Mouse (Mus musculus) testis, adult 2 months (tissue): ENCODE measurements around the gene Ager. TPM values are rescaled to one million over a fixed set of nuclear protein-coding genes. Genes with fewer than 3 reads are reported as not detected.
A peak's percentile ranks its signal among the peaks of the same experiment; 100 is the strongest.

Source experiments
- H3K27ac ChIP-seq: fragments of 200-500 bp; 2 replicates; pipeline ENCODE4 v1.5.1; 2012; ENCODE audit warnings: low read depth, low read length; ENCODE audit not compliant: control insufficient read depth, insufficient read depth
- H3K27me3 ChIP-seq: fragments of 200-500 bp; 2 replicates; pipeline ENCODE4 v1.6.1; 2012; ENCODE audit warnings: mild to moderate bottlenecking, low read length, moderate library complexity; ENCODE audit not compliant: control insufficient read depth, insufficient read depth
- H3K36me3 ChIP-seq: fragments of 200-500 bp; 2 replicates; pipeline ENCODE4 v1.6.1; 2012; ENCODE audit warnings: mild to moderate bottlenecking, low read length; ENCODE audit not compliant: control insufficient read depth, insufficient read depth
- H3K4me1 ChIP-seq: fragments of 200-500 bp; 2 replicates; pipeline ENCODE4 v1.6.1; 2012; ENCODE audit warnings: low read length; ENCODE audit not compliant: control insufficient read depth, insufficient read depth
- H3K4me3 ChIP-seq: fragments of 200-500 bp; 2 replicates; pipeline ENCODE4 v1.5.1; 2012; ENCODE audit warnings: low read depth, mild to moderate bottlenecking, low read length, moderate library complexity, mixed read lengths; ENCODE audit not compliant: control insufficient read depth
- CTCF ChIP-seq: fragments of 200-500 bp; IDR thresholded peaks from 2 replicates; pipeline ENCODE4 v1.5.1; 2012; ENCODE audit warnings: low read depth, mild to moderate bottlenecking, inconsistent platforms, low read length, moderate library complexity; ENCODE audit not compliant: control insufficient read depth, insufficient read depth, insufficient replicate concordance
- POLR2A ChIP-seq: fragments of 200-500 bp; IDR thresholded peaks from 2 replicates; pipeline ENCODE4 v1.6.1; 2012; ENCODE audit warnings: low read depth, mild to moderate bottlenecking, inconsistent platforms, low read length, moderate library complexity; ENCODE audit not compliant: control insufficient read depth
- polyA plus RNA-seq: library from polyadenylated mRNA; depleted of rRNA; stranded (reverse); fragments of >200 nt; gene quantifications from 2 replicates; pipeline ENCODE4 v1.2.3, GENCODE M21; 2012; rRNA removed

Ager gene
- polyA plus RNA-seq, 1 experiment: 0.43 TPM

GRCm38 (mm10) chr17:34645256-34645829 is 47.7 kb downstream of the Ager start:
- peak overlapping the region; percentile 95 for H3K4me3 ChIP-seq
- TF ChIP-seq CTCF (no peak), POLR2A (no peak)
- H3K27me3 ChIP-seq: no peaks in the 10 kb centered on the region
- peak overlapping the region; percentile 63 for H3K27ac ChIP-seq
- H3K36me3 ChIP-seq: no peaks in the 10 kb centered on the region; the same call in 1 of the 2 replicates
- peaks cover 21% of the 10 kb centered on the region for H3K4me1 ChIP-seq

GRCm38 (mm10) chr17:34645831-34646511 is 48.3 kb downstream of the Ager start:
- peaks cover 3% of the 10 kb centered on the region for H3K36me3 ChIP-seq
- H3K4me3 ChIP-seq: peak overlapping the region; percentile 95
- TF ChIP-seq CTCF (no peak), POLR2A (no peak)
- H3K4me1 ChIP-seq: peaks cover 21% of the 10 kb centered on the region
- no peaks in the 10 kb centered on the region for H3K27me3 ChIP-seq
- no peak overlapping the region for H3K27ac ChIP-seq

DNA sequence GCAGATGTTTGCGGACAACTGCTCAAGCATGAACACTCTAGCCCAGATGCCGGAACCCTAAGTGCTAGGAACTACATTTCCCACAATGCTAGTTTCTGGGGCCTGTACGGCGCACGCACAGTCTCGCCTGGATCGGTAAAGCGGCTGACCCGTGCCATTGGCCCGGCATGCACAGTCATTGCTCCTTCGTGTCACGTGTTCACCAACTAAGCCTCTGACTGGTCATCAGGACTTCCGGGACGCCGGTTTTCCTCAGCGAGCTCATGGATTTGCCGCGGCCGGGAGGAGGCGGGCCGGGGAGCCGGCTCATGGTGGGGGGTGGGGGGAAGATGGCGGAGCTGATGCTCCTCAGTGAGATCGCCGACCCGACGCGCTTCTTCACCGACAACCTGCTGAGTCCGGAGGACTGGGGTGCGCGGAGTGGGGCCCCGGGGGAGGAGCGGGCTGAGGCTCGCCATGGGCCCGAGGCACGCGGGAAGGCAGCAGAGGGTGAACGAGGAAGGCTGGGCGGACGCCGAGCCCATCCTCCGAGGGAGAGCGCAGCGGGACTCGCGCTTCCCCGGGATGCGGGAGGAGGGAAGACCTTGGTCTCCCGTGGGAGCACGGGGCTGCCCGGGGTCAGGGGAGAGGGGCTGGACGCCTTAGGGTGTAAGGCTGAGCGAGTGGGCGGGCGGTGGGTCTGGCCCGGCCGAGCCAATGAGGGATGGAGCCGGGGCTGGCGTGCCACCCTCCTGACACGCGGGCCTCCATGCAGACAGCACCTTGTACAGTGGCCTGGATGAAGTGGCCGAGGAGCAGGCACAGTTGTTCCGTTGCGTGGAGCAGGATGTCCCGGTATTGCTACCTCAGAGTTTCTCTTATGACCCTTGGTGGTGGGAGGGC is 49.5 kb downstream of the Ager start, which contains the start of gene Atf6b:
Atf6b (plus strand) TSS at position 241 of the 882 bp plus-strand sequence.
- Histone ChIP-seq H3K4me1 (peaks cover 21% of the 10 kb centered on the region), H3K4me3 (peak within 1 kb of the TSS; percentile 95), H3K27me3 (no peaks in the 10 kb centered on the region), H3K27ac (peak within 1 kb of the TSS; percentile 79), H3K36me3 (peaks cover 7% of the 10 kb centered on the region)
- TF ChIP-seq CTCF: no peak
- TF ChIP-seq POLR2A: peak; percentile 25; the same call in 1 of the 2 replicates

GRCm38 (mm10) chr17:34648141-34648890 is 50.7 kb downstream of the Ager start:
- Histone ChIP-seq H3K27ac (no peak overlapping the region), H3K4me1 (peaks cover 21% of the 10 kb centered on the region), H3K4me3 (no peak overlapping the region; the same call in 1 of the 2 replicates), H3K27me3 (no peaks in the 10 kb centered on the region), H3K36me3 (peaks cover 13% of the 10 kb centered on the region)
- TF ChIP-seq CTCF (no peak), POLR2A (no peak)

DNA sequence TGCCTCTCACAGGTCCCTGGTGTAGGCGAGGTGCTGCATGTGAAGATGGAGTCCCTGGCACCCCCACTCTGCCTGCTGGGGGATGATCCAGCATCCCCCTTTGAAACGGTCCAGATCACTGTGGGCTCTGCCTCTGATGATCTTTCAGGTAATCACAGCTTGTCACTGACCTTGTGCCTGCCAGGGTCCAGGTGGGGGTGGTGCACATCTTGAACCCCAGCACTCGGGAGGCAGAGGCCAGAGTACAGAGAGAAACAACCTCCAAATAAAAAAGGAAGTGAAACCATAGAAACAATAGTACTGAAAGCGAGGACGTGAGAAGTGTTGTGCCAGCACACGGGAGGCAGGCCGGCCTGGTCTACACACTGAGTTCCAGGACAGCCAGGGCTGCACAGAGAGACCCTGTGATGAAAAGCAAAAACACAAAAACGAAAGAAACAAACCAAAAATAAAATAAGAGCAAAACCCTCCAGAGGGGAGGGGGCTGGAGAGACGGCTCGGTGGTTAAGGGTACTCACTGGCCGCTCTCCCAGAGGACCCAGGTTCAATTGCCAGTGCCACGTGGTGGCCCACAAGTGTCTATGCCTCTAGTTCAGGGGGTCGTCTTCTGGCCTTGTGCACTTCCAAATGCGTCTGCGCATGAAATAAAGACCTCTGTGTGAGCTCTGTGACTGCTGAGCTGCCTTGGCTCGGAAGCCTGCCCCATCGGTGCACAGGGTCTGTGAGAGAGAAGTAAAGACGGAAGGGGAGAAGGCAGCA is 51.6 kb downstream of the Ager start:
- peaks cover 17% of the 10 kb centered on the region for H3K4me1 ChIP-seq
- H3K4me3 ChIP-seq: no peak overlapping the region
- TF ChIP-seq POLR2A: no peak
- H3K36me3 ChIP-seq: peaks cover 16% of the 10 kb centered on the region
- no peak overlapping the region for H3K27ac ChIP-seq
- H3K27me3 ChIP-seq: no peaks in the 10 kb centered on the region

Other genes starting within 250 kb of the Ager start
- gene Btnl2, start 243.0 kb upstream of the Ager start, polyA plus RNA-seq: 0.16 and 0.21 TPM in 2 replicates
- gene Btnl1, start 220.7 kb upstream of the Ager start, polyA plus RNA-seq: 0.14 and 0.15 TPM in 2 replicates
- gene BC051142, start 199.0 kb upstream of the Ager start, polyA plus RNA-seq: 883 and 1,115 TPM in 2 replicates
- 0.09 TPM in 1 of 2 replicates, not detected in the other for gene Btnl4, start 120.5 kb upstream of the Ager start, polyA plus RNA-seq
- gene Btnl6, start 80.5 kb upstream of the Ager start, polyA plus RNA-seq: not detected in 2 replicates
- 7.2 and 12.3 TPM in 2 replicates for gene Notch4, start 33.6 kb upstream of the Ager start, polyA plus RNA-seq
- 1.7 and 1.9 TPM in 2 replicates for gene Gpsm3, start 8.1 kb upstream of the Ager start, polyA plus RNA-seq
- gene Pbx2, start 6.6 kb upstream of the Ager start, polyA plus RNA-seq: 9.6 and 11.2 TPM in 2 replicates
- gene Rnf5, start 5.8 kb downstream of the Ager start, polyA plus RNA-seq: 56.6 and 63.4 TPM in 2 replicates
- gene Agpat1, start 6.4 kb downstream of the Ager start, polyA plus RNA-seq: 891 and 908 TPM in 2 replicates
- 0.53 and 0.54 TPM in 2 replicates for gene Egfl8, start 18.1 kb downstream of the Ager start, polyA plus RNA-seq
- gene Ppt2, start 30.6 kb downstream of the Ager start, polyA plus RNA-seq: 15.9 and 20.2 TPM in 2 replicates
- 1.5 and 1.6 TPM in 2 replicates for gene Prrt1, start 31.7 kb downstream of the Ager start, polyA plus RNA-seq
- gene Fkbpl, start 46.9 kb downstream of the Ager start, polyA plus RNA-seq: 156 and 172 TPM in 2 replicates
- 27.9 and 28.4 TPM in 2 replicates for gene Atf6b, start 49.3 kb downstream of the Ager start, polyA plus RNA-seq
- gene Tnxb, start 72.7 kb downstream of the Ager start, polyA plus RNA-seq: 0.77 and 1.9 TPM in 2 replicates
- 15.0 and 17.6 TPM in 2 replicates for gene C4b, start 146.0 kb downstream of the Ager start, polyA plus RNA-seq
- 1.1 and 1.4 TPM in 2 replicates for gene Cyp21a1, start 206.7 kb downstream of the Ager start, polyA plus RNA-seq
- gene Stk19, start 239.1 kb downstream of the Ager start, polyA plus RNA-seq: 41.3 and 46.3 TPM in 2 replicates
- 51.3 and 61.0 TPM in 2 replicates for gene Dxo, start 239.2 kb downstream of the Ager start, polyA plus RNA-seq